Mouse (Mus musculus) T-helper 2 cell (primary cell): Measurements from ENCODE around the gene Tst.

Experiments
- in situ Hi-C: fragments of 300-600 bp; cut with MboI, MseI; formaldehyde crosslinking; loops from one replicate; pipeline ENCODE4 v1.15.1; 2025; ENCODE audit warnings: high pct_unique_total_duplicates

Gene Tst

GRCm38 (mm10) chr15:78395478-78395962 is 10.2 kb downstream of the Tst start, which contains the start of gene Tex33:
Gene Tex33 (minus strand): TSS chr15:78395912.
- in situ Hi-C loops, result no loop called here

GRCm38 (mm10) chr15:78390855-78391254 is 14.9 kb downstream of the Tst start:
- in situ Hi-C loops, result no loop called here

GRCm38 (mm10) chr15:78385564-78385963 is 20.1 kb downstream of the Tst start:
- in situ Hi-C loops, result no loop called here

DNA sequence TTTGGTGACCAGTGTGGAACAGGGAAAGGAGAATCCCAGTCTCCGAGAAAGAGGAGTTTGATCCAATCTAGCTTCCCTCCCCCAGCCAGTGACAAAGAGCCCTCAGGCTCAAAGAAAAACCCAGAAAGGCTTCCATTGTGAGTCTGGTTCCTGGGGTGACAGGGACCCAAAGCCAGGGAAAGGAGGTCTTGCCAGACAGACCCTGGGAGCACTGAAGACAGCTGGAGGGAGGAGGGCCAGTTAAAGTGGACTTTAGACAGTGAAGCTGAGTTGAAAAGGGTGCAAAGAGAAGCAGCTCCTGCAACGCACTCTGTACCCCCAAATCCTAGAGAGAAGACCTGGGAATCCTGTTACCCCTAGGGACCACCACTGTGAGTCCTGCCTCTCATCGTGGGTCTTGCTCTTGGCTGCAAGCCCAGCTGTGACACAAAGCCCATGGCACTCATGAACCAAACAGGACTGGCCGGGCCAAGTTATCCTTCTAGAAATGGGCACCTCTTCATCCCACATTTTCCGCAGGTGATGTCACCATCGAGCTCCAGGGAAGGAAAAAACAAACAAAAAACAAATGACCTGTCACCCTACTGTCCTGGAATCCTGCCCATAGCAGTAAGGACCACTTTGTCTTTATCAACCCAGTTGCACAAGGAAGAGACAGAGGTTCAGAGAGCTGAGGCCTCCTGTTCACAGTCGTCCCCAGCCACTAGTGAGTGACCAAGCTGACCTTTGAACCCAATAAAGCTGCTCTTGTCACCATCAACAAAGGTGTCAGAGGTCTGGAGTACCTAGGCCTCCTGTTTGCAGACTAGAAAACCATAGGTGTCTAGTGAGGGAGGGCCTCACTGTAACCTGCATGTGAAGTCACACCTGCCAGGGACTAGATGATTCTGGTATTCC is 21.2 kb downstream of the Tst start:
- in situ Hi-C loops, result loop anchor here (5.0 kb wide), 1 partner anchor 1082 kb away; no protein-coding TSS in a partner anchor

DNA sequence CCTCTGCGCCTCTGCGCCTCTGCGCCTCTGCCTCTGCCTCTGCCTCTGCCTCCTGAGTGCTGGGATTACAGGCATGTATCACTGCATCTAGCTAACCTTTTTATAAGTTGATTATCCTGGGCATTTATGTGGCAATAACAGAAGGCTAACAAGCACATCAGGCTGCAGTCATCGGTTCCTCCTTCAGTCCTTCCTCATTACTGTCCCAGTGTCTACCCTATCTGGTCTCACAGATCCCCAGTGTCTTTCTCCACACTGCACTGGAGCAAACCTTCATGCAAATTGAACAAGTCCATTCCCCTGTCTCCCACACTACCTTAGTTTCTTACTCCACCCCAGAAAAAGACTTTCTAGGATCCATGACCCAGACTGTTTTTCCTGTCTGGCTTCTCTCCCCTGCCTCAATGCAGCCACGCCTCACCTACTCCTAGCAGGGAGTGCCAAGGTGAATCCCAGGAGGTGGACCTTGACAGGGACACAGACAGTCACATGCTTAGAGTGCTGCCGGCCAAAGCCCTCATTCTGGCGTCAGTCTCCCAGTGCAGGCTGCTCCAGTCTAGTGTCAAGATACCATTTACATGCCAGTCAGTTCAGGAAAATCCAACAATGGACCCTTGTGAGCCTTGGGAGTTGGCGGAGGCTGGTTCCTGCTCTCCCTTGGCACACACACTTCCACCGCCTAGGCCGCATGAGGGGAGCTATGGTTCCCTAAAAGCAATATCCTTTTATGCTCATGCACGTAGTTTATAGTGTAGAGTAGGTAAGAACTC is 22.1 kb downstream of the Tst start:
- in situ Hi-C loops, result loop anchor here (5.0 kb wide), 1 partner anchor 1081 kb away; no protein-coding TSS in a partner anchor

DNA sequence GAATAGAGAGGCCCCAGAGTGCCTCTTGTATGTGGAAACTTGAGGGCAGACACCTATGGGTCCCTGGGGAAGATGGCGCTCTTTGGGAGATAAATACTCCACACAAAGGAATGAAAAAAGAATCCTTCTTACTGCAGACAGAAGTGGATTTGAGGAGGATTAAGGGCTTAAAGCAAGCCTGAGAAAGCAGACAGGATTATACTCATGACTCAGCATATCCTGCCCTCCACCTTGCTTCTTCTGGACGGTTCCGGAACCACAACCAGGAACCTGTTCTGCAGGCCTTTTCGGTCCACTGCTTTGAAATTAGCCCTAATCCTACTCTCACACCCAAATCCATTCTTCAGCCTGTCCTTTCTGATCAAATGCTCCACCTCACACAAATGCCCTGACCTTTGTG is 23.6 kb downstream of the Tst start:
- in situ Hi-C loops, result loop anchor here (5.0 kb wide), 1 partner anchor 1080 kb away; no protein-coding TSS in a partner anchor

- in situ Hi-C loops, result loop anchor here (5.0 kb wide), 1 partner anchor 1078 kb away; no protein-coding TSS in a partner anchor
Observed at GRCm38 (mm10) chr15:78380741-78381140, 25.0 kb downstream of the Tst start.

- in situ Hi-C loops, result loop anchor here (5.0 kb wide), 1 partner anchor 1078 kb away; no protein-coding TSS in a partner anchor
Observed at GRCm38 (mm10) chr15:78380208-78380607, 25.5 kb downstream of the Tst start.

- in situ Hi-C loops, result no loop called here
Observed at GRCm38 (mm10) chr15:78378556-78378955, 27.2 kb downstream of the Tst start.

DNA sequence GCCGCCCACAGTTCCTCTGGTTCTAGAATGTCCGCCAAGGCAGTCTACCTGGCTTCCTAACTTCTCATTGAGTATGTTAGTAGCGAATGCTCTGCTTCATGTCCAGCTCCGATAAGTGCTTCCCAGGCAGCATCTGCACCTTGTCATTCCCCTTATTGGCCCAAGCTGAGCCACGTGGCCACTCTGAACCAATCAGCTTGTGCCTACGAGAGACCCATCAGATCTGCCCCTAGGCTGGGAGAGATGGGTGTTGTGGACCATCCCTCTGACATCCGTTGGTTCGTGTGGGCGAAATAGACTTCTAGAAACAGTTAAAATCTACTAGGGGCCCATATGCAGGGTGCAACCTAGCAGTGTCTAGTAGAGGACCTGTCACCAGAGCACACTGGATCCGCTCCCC is 27.8 kb downstream of the Tst start:
- in situ Hi-C loops, result no loop called here

DNA sequence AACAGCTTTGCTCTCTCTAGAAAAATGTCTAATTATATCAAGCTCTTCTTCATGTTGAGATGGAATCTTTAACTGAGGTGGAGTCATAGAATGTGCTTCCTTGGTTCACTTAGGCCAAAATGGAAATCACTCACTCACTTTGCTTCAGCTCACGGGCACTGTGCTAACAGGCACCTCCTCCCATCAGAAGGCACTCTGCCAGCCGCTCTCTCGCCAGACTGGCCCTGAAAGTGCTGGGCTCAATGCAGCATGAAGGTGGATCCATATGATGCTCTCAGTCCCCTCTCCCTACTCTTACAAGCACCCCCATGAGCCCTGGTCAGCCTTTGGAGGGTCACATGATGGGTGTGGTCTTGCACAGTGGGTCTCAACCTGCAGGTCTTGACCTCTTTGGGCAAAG is 31.5 kb downstream of the Tst start:
- in situ Hi-C loops, result no loop called here

- in situ Hi-C loops, result no loop called here
Observed at GRCm38 (mm10) chr15:78372796-78373195, 32.9 kb downstream of the Tst start.

- in situ Hi-C loops, result no loop called here
Observed at GRCm38 (mm10) chr15:78369641-78370040, 36.1 kb downstream of the Tst start.

GRCm38 (mm10) chr15:78368926-78369346 is 36.8 kb downstream of the Tst start:
- in situ Hi-C loops, result no loop called here

- in situ Hi-C loops, result no loop called here
Observed at GRCm38 (mm10) chr15:78367811-78368210, 37.9 kb downstream of the Tst start.

GRCm38 (mm10) chr15:78366875-78367274 is 38.8 kb downstream of the Tst start:
- in situ Hi-C loops, result no loop called here

DNA sequence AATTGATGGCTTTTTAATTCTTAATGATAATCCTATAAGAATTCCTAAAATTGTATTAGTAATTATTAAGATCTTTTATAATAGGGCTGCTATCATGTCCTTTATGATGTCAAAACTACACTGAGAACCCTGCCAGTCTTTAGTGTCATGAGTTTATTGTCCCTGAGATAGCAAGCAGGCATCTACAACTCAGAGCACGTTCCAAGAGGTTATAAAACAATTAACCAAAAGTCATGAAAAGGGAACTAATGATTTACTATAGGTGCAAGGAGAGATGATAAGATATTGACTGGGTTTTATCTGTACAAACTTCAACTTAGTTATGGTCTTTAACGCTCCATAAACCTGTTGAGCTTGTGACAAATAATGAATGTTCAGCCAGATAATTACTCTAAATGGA is 39.8 kb downstream of the Tst start:
- in situ Hi-C loops, result no loop called here

- in situ Hi-C loops, result loop anchor here (10.0 kb wide), 1 partner anchor 1531 kb away; no protein-coding TSS in a partner anchor
Observed at GRCm38 (mm10) chr15:78355548-78355947, 50.2 kb downstream of the Tst start.

DNA sequence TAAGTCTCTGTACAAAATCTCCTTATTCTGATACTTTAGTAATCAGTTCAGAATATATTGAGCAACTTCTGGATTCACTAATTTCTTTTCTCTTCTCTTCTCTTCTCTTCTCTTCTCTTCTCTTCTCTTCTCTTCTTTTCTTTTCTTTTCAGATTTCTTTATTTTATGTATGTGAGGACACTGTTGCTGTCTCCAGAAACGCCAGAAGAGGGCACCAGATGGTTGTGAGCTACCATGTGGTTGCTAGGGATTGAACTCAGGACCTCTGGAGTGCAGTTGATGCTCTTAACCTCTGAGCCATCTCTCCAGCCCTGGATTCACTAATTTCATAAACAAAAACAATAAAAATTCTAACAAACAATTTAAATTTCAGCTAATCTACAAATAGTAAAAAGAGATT is 50.7 kb downstream of the Tst start:
- in situ Hi-C loops, result loop anchor here (10.0 kb wide), 1 partner anchor 1530 kb away; no protein-coding TSS in a partner anchor

- in situ Hi-C loops, result loop anchor here (10.0 kb wide), 1 partner anchor 1527 kb away; no protein-coding TSS in a partner anchor
Observed at GRCm38 (mm10) chr15:78351586-78352165, 54.0 kb downstream of the Tst start.
